17 mouse cellular contexts compared by ENCODE assay signal in genomic region chr9:27178935-27179334, GRCm38 (mm10). TPM values are rescaled to one million over a fixed set of nuclear protein-coding genes. Genes with fewer than 3 reads are reported as not detected.
DNase-seq lines count a peak whose midpoint lies in the region; TF ChIP-seq lines count a peak whose summit lies in the region.
"Had no signal": no experiment of that assay in that cellular context is flagged by ENCODE, and none has a peak within 500 bp of the region (broad histone marks: within the 10 kb centered on the region; RNA-seq: fewer than 3 reads in every experiment).

No protein-coding gene starts in this region.

- H3K4me1 ChIP-seq in lung, adult 2 months (ENCODE audit: control insufficient read depth, insufficient read depth, low read length) = no peaks in the 10 kb centered on the region
- H3K4me1 ChIP-seq: heart, embryonic 12.5 days; hindbrain, embryonic 10.5 days had no signal

- peak; percentile 83 to 87 for DNase-seq in frontal cortex, adult 2 months (ENCODE audit: extremely low spot score in 1 of 2, low spot score in 1 of 2)
- no peak for DNase-seq in frontal cortex, postnatal 10 days (ENCODE audit: low spot score in 2 of 2)
- peak; percentile 72 to 83 for DNase-seq in left cerebral cortex, adult 9 months (ENCODE audit: low spot score in 2 of 2)
- no peak for DNase-seq in left cerebral cortex, postnatal 10 days (ENCODE audit: extremely low spot score in 1 of 2, low spot score in 2 of 2)
- peak; percentile 57 to 81 for DNase-seq in right cerebral cortex, postnatal 36 days (ENCODE audit: low spot score in 2 of 2)
- DNase-seq in right cerebral cortex, postnatal 14 days = no peak
- DNase-seq in lung, adult 2 months = no peak
- DNase-seq: adrenal gland, postnatal 10 days; cerebellum, adult 11-12 months; cerebellum, postnatal 25 days; gastrocnemius, adult 2 months; gastrocnemius, postnatal 25 days had no signal

- TF ChIP-seq POLR2A in lung, adult 2 months (IDR thresholded peaks at IDR 0.05; ENCODE audit: borderline replicate concordance, extremely low read depth, low read depth, low read length) = no peak

- TF ChIP-seq CTCF in lung, adult 2 months (IDR thresholded peaks at IDR 0.05; ENCODE audit: insufficient read depth, low read length) = no peak

- intact Hi-C loops in left cerebral cortex, postnatal 10 days (cut with DNase I) = loop anchor here (10.0 kb wide), 1 partner anchor 104 kb away; no protein-coding TSS in a partner anchor

- WGBS in lung, adult 2 months = 52% methylated on average over 4 of the region's 4 CpGs

- no peak overlapping the region for H3K4me3 ChIP-seq in lung, adult 2 months (replicated peaks; ENCODE audit: extremely low read depth, low read depth, low read length)
- H3K4me3 ChIP-seq: embryonic facial prominence, embryonic 13.5 days; forebrain, embryonic 12.5 days; gastrocnemius, adult 2 months; heart, embryonic 12.5 days; hindbrain, embryonic 10.5 days had no signal

RNA-seq across cellular contexts. Expression of gene Jam3, which starts 23.7 kb away (rescaled TPM):
- 44.5 and 49.8 TPM in 2 replicates for polyA plus RNA-seq in frontal cortex, adult 2 months (2012; rRNA removed)
- total RNA-seq in left cerebral cortex, postnatal 10 days (2021) = 10 to 100 TPM; 20.1 to 24.9 TPM
- polyA plus RNA-seq in lung, adult 2 months (2012; rRNA removed) = 7.9 and 10.7 TPM in 2 replicates
- total RNA-seq: MEL had no signal

Comparison
In these comparisons a context has a peak if more than half of its experiments do, and no peak if none do; other contexts are left out.
1. DNase-seq: peak in frontal cortex, adult 2 months (2 of 2), left cerebral cortex, adult 9 months (2 of 2) and right cerebral cortex, postnatal 36 days (2 of 2); none in frontal cortex, postnatal 10 days (0 of 2), left cerebral cortex, postnatal 10 days (0 of 2), right cerebral cortex, postnatal 14 days (single experiment) and lung, adult 2 months (single experiment).